Mouse (Mus musculus) cerebellum, adult 2 months (tissue): ENCODE measurements around the gene Gm47841.

ENCODE experiments used
- CTCF ChIP-seq: fragments of 200-500 bp; IDR thresholded peaks from 2 replicates; pipeline ENCODE4 v1.5.1; 2011; ENCODE audit warnings: low read depth, mild to moderate bottlenecking, control low read depth, low read length, moderate library complexity, borderline replicate concordance; ENCODE audit not compliant: insufficient read depth
- POLR2A ChIP-seq: fragments of 200-500 bp; IDR thresholded peaks from 2 replicates; pipeline ENCODE4 v1.6.1; 2011; ENCODE audit warnings: low read length, control low read depth, borderline replicate concordance; ENCODE audit not compliant: insufficient read depth

DNA sequence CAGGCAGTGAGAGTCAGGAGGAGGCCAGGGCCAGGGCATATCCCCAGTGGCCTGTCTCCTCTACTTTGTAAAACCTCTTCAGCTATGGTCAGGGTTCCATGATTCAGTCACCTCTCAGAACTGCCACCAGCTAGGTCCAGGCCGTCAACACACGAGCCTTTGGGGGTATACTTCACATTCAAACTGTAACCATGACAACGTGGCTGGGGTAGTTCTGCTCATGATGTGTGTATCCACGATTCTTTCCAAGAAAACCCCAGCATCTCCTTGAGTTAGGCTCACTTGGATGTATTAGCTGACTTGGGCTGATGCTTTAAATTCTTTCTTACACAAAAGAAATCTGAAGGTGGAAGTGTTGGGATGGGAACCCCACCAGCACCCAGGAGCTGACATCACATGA, 41.1 kb upstream of the Gm47841 start:
- TF ChIP-seq CTCF: no peak
- no peak for TF ChIP-seq POLR2A
